Mouse (Mus musculus): ENCODE measurements at regions not wholly inside any gene's neighbourhood (a gene's known extent, or its start where the extent isn't known, plus 50 kb on each side); places are given as distances from the start of the nearest gene placed in this dataset.

GRCm38 (mm10) chr15:60993971-60994690, 71.3 kb upstream of the A1bg start:
- no peak for DNase-seq (ENCODE audit: low spot score)

GRCm38 (mm10) chr15:60993394-60993793, 70.6 kb upstream of the A1bg start:
- no peak for DNase-seq (ENCODE audit: low spot score)

GRCm38 (mm10) chr15:60982576-60982975, 59.8 kb upstream of the A1bg start:
- no peak for DNase-seq (ENCODE audit: low spot score)

Data from c-Kit-positive CD71-positive TER-119-positive erythroid progenitor cells, embryonic 14.5 days (primary cell).